Mouse (Mus musculus) testis, postnatal 10 days (tissue): ENCODE results near the gene Lrrc39.

Source experiments
- DNase-seq: peaks from one replicate; pipeline ENCODE4 v3.0.0; 2021; ENCODE audit warnings: low spot score

The Lrrc39 gene

DNA sequence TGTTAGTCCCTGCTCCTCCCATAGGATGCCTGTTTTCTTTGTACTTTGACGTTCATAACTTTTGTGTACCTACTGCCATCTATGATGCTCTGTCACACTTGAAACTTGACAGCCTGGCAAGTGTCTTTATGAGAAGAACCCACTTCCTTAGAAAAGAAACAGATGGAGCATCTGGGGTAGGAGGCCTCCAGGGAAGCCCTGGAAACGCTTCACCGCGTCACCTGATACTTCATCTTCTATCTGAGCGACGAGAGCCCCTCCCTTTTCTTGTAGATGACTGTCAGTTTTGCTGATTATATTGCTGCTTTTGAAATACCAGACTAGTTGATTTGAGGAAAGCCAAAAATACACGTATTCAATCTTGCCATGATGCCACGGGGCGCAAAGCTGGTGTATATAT, 41.8 kb downstream of the Lrrc39 start:
- DNase-seq, result no peak

DNA sequence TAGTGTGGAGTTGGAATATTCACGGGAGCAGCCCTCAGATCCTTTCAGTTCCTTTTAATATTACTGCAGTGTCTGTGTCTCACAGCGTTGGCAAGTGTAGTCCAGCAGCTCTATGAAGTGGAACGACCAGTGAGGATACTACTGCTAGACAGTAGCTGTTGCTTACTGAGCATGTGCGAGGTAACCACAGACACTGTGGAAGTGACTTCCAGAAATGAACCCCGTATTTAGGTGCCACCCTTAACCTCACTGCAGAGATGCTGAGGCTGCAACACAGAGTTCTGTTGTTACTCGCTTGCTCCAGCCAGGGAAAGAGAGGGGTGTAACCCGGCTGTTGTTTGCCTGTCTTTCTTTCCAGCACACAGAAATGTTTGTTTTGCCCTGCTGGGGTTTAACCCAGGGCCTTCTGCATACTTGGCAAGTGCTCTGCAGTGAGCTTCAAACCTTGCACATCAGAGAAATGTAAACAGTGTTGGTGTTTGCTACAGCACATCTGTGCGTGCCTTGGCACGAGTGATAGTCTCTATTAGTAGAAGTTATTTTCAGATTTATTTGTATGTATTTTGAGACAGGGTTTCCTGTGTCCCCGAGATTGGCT, 51.6 kb downstream of the Lrrc39 start, which contains the start of gene Trmt13:
Trmt13 (minus strand) TSS at position 293 of the 598 bp plus-strand sequence.
- DNase-seq, result no peak

DNA sequence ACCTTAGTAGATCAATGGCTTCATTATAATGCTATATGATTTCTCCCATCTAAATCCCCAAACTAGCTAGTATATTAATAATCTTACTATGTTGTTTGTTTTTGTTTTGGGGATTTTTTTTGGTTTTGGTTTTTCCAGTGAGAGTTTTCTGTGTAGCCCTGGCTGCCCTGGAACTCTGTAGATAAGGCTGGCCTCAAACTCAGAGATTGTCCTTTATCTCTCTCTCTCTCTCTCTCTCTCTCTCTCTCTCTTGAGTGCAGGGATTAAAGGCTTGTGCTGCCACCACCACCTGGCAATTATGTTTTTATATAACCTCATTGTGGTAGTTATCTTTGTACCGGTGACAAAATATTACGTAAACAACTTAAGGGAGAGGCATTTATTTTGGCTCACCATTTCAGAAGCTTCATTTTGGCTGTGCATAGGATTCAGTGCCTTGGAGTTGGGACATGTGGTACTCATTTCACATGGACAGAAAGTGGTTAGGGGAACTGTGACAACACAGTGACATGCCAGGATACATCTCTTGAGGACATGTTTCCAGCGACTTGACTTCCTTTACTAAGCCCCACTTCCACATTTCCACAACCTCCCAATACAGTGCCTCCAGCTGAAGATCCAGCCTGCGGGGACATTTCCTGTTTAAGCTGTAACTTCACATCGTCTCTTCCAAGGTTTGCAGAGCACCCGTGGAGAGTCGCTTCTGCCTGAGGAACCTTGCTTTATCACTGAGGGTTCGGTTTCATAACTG, 52.7 kb downstream of the Lrrc39 start:
- no peak for DNase-seq

DNA sequence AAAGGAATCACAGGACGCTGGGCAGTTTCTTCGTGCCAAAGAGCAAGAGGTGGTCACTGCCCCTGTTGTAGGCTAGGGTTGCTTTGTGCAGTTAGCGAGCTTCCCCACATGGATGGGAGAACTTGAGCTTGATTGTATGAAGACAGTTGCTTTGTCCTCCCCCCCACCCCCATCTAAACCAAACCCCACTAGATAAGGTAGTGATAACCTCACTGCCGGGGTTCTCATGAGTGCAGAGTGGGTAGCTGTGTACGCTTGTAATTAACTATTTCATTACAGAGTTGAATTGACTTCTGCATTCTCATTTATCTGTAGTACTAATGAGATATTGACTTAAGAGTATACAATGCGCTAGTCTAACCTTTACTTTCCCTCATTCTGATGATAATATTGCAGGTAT, 56.1 kb downstream of the Lrrc39 start:
- DNase-seq, result no peak

DNA sequence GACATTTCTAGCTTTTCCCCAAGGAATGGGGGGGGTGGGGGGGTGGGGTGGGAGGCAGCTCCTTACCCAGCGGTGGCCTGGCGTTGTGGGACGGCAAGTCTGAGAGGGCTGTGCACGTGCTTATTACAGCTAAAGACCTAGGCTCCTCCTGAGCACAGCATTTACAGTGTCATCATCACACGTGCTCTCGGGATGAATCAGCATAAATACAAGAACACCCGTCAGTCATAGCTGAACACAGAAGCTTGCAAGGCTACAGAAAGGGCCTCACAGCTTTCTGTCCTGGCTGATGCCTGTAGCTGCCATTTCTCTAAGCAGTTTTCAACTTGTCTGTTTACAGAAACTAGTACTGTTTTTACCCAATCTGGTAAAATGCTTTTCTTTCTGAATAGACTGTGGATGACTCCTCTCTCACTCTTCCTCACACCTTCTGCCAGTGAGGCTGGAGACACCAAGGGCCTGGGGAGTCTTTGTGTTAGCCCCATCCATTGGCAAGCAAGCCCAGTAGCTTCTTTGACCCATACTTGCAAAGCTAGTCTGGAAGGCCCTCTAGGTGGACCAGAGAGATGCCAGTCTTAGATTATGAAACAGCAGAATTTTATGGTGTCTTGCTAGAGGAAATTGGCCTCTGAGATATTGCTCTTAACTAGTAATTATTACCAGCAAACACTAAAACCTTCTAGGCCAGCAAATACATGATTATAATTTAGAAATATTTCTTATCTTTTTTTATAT, 58.0 kb downstream of the Lrrc39 start:
- DNase-seq, result no peak

DNA sequence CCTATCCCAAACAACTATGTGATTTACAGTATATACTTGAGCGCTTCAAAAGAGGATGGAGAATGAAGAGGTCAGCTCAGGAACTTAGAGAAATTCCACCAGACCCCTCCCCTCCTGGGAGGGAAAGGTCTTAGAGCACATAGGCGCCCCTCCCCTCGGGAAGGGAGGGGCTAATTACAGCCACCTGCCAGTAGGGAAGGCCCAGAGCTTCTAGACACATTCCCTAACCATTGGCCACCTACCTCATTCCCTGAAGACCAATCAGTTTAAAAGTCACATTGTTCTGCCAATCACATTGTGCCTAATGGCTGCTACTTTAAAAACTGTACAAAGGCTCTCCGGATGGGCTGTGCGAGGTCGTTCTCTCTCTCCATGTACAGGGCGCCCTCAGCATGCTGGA, 59.9 kb downstream of the Lrrc39 start:
- no peak for DNase-seq

DNA sequence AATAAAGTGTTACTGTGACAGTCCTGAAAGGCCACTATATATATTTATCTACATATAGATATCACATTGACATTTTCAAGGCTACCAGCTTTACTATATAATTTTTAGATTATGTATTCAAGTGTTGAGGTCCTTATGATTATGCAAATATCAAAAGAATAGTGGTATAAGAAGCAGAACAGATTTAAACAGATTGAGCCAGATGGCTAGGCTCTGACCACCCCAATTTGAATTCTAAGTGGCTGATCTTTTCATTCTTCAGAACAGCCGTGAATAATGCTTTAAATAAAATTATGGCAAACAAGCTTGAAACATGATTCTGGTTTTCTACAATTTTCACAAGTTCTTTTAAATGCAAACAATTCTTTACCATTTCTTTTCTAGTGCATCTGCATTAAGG, 68.7 kb downstream of the Lrrc39 start:
- no peak for DNase-seq
